Mouse (Mus musculus): ENCODE data around the gene Mydgf. TPM values are rescaled to one million over a fixed set of nuclear protein-coding genes. Genes with fewer than 3 reads are reported as not detected.

The Mydgf gene
- polyA plus RNA-seq, 1 experiment: 63.0 TPM

DNA sequence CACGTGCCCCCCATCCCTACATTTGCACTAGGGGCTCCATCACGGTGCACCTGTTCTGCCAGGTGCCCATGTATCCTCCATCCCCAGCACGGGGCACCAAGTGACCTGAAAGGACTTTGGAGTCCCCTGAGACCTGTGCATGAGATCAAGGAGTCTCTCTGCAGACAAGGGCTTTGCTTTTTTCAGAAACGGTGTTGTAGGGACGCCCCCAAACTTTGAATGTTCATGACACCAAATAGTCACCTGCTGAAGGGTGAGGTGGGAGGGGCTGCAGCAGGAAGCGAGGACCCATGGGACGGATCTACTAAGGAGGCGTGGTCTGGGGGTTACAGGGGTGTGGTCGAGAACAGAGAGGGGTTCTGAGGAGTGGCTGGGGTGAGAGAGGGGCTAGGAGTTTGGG lies 35.4 kb downstream of the Mydgf start:
- Histone ChIP-seq H3K4me3 (ENCODE audit: insufficient read depth, low read length) (no peak overlapping the region), H3K27ac (ENCODE audit: insufficient read depth, low read length) (no peak overlapping the region), H3K4me1 (ENCODE audit: control insufficient read depth, insufficient read depth, low read length) (no peaks in the 10 kb centered on the region)
- TF ChIP-seq CTCF (IDR thresholded peaks at IDR 0.05; ENCODE audit: borderline replicate concordance, insufficient read depth, low read length) (no peak), POLR2A (IDR thresholded peaks at IDR 0.05; ENCODE audit: low read depth, low read length) (no peak)

DNA sequence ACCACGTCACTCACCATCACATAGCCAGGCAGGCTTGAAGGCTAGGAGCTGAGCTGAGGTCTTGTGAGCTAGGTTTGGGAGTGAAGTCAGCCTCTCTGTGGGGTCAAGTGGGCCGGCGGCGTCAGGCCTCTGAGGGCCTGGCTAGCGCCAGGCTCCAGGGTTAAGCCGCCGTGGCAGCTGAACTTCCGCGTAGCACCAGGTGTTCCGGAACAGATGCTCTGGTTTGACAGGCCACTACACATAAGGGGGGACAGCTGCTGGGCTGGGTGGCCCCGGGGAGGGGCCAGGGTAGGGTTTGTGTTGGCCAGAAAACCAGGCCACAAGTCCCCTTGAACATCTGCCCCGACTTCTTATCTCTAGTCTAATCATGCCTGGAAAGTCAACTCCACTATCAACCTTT lies 36.3 kb downstream of the Mydgf start:
- Histone ChIP-seq H3K27ac (ENCODE audit: insufficient read depth, low read length) (no peak overlapping the region), H3K4me1 (ENCODE audit: control insufficient read depth, insufficient read depth, low read length) (no peaks in the 10 kb centered on the region), H3K4me3 (ENCODE audit: insufficient read depth, low read length) (no peak overlapping the region)
- TF ChIP-seq CTCF (IDR thresholded peaks at IDR 0.05; ENCODE audit: borderline replicate concordance, insufficient read depth, low read length) (no peak), POLR2A (IDR thresholded peaks at IDR 0.05; ENCODE audit: low read depth, low read length) (no peak)

DNA sequence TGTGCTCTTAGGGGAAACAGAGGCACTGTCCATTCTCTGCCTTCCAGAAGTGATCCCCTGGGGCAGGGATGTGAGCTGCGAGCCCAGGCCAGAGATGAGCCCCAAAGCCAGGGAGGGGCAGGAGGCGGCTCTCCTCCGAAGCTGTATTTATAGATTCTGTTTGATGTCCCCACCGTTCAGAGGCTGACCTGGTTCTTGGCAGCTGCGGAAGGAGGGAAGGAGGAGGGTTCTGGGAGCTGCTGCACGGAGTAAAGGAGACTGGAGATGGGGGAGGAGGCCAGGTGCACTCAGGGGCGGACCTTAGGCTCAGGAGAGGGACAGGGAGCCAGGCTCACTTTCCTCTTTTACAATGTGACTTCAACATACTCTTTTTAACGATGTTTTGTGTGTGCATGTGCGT lies 37.6 kb downstream of the Mydgf start:
- TF ChIP-seq POLR2A (IDR thresholded peaks at IDR 0.05; ENCODE audit: low read depth, low read length) (no peak), CTCF (IDR thresholded peaks at IDR 0.05; ENCODE audit: borderline replicate concordance, insufficient read depth, low read length) (no peak)
- no peaks in the 10 kb centered on the region for H3K4me1 ChIP-seq (ENCODE audit: control insufficient read depth, insufficient read depth, low read length)
- no peak overlapping the region for H3K27ac ChIP-seq (ENCODE audit: insufficient read depth, low read length)
- no peak overlapping the region for H3K4me3 ChIP-seq (ENCODE audit: insufficient read depth, low read length)

DNA sequence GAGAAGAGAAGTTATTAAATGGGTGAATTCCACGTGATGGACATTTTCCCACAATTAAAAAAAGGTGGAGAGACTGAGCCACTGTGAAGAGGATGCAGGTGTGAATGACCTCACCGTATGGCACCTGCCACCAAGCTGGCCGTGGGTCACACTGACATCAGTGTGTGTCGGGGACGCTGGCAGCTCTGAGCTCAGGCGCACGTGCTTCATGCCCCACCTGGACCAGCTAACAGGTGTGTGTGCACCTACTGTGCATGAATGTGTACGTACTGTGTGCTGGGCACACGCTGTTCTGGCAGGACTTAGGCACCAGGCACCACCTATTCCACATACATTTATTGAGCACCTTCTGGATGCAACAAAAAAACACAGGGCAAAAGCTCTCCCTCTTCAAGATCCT lies 39.2 kb downstream of the Mydgf start:
- Histone ChIP-seq H3K4me1 (ENCODE audit: control insufficient read depth, insufficient read depth, low read length) (no peaks in the 10 kb centered on the region), H3K27ac (ENCODE audit: insufficient read depth, low read length) (no peak overlapping the region), H3K4me3 (ENCODE audit: insufficient read depth, low read length) (no peak overlapping the region)
- TF ChIP-seq POLR2A (IDR thresholded peaks at IDR 0.05; ENCODE audit: low read depth, low read length): no peak
- TF ChIP-seq CTCF (IDR thresholded peaks at IDR 0.05; ENCODE audit: borderline replicate concordance, insufficient read depth, low read length): no peak

DNA sequence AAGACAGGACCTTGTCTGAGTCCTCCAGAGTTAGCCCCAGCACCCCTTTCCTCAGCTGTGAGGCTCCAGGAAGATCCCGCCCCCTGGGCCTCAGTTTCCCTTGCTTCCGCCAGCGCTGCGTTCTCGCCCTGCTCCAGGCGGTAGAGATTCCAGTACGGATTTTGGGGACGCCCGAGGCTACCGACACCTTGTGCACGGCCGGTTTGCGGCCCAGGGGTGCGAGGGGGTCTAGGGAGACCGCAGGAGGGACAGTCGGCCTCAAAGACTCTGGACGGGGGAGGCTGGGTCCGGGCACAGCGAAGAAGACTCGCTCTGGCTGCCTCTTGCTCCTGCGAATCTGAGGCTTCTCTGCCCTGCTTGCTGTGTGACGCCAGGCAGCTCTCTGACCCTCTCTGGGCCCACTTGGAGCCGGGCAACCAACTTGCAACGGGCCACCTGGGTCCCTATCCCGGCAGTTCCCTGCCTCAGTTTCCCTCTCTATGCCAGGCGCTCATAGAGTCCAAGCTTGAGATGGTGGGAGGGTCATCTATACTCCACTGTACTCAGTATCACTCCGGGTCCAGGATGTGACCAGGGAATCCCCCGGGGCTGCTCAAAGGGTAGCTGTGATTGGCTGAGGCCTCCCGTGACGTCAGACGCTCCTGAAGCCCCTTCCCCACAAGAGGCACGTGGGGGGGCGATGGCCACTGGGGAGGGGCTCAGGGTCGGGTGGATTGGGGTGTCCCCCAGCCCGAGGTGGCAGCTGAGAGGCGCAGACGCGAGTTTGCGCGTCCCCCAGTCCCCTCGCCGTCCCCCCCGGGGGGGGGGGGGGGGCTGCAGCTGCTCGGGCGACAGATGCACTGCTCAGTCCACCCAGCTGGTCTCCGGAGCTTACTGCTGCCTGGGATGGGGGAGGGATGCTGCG lies 41.8 kb downstream of the Mydgf start:
- Histone ChIP-seq H3K4me3 (ENCODE audit: insufficient read depth, low read length) (no peak overlapping the region), H3K27ac (ENCODE audit: insufficient read depth, low read length) (no peak overlapping the region), H3K4me1 (ENCODE audit: control insufficient read depth, insufficient read depth, low read length) (no peaks in the 10 kb centered on the region)
- TF ChIP-seq CTCF (IDR thresholded peaks at IDR 0.05; ENCODE audit: borderline replicate concordance, insufficient read depth, low read length) (no peak), POLR2A (IDR thresholded peaks at IDR 0.05; ENCODE audit: low read depth, low read length) (no peak)

DNA sequence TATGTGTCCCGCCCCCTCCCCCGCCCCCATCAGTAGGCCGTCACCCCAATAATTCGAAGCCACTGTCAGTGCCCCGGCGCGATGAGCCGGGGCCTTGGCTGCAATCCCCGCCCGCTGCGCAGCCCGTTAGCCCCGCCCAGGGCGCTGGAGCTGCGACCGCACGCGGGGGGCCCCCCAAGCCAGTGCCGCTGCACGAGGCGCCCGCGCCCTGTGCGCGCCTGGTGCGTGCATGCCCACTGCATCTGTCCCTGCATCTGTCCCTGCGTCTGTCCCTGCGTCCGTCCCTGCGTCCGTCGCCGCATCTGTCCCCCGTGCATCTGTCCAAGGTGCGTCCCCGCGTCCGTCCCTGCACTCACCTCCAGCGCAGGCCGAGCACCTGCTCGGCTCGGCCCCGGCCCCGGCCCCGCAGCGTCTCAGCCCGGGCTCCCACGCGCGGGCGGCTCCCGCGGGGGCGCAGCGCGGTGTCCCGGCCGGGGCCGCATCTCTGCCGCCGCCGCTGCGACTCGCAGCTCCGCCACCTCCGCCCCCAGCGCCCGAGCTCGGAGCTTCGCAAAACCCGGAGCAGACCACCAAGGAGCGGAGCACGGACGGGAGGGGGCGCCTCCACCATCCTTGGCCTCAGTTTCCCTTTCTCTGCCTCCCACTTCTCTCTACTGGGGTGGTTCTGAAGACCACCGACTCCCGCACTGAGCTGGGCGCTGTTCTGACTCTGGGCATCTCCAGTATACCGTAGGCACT lies 43.7 kb downstream of the Mydgf start, which contains the start of gene Sema6b:
TSS of gene Sema6b (minus strand) at position 486 of the 738 bp plus-strand sequence.
- Histone ChIP-seq H3K4me3 (ENCODE audit: insufficient read depth, low read length) (peak within 1 kb of the TSS; percentile 53), H3K27ac (ENCODE audit: insufficient read depth, low read length) (no peak within 1 kb of the TSS), H3K4me1 (ENCODE audit: control insufficient read depth, insufficient read depth, low read length) (no peaks in the 10 kb centered on the region)
- no peak for TF ChIP-seq POLR2A (IDR thresholded peaks at IDR 0.05; ENCODE audit: low read depth, low read length)
- no peak; the same call in 1 of the 2 replicates for TF ChIP-seq CTCF (IDR thresholded peaks at IDR 0.05; ENCODE audit: borderline replicate concordance, insufficient read depth, low read length)

DNA sequence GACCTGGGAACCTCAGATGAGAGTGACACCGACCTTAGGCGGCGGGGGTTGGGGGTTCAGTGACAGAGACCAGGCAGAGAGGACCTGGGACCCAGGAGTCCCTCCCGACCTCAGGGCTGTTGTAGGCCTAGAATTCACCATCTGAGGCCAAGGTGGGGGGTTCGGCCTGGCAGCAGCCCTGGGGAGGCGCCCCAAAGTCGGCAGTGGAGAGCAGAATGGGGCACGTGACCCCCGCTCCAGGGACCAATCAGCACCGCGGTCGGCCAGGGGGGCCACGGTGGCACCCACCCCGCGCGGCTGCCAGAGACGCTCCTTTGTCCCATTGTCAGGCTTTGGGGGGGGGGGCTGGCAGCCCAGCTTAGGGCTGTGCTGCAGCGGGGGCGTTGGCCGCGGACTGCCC lies 44.4 kb downstream of the Mydgf start:
- TF ChIP-seq CTCF (IDR thresholded peaks at IDR 0.05; ENCODE audit: borderline replicate concordance, insufficient read depth, low read length) (no peak), POLR2A (IDR thresholded peaks at IDR 0.05; ENCODE audit: low read depth, low read length) (no peak)
- Histone ChIP-seq H3K27ac (ENCODE audit: insufficient read depth, low read length) (no peak overlapping the region), H3K4me3 (ENCODE audit: insufficient read depth, low read length) (no peak overlapping the region; the same call in 1 of the 2 replicates)

DNA sequence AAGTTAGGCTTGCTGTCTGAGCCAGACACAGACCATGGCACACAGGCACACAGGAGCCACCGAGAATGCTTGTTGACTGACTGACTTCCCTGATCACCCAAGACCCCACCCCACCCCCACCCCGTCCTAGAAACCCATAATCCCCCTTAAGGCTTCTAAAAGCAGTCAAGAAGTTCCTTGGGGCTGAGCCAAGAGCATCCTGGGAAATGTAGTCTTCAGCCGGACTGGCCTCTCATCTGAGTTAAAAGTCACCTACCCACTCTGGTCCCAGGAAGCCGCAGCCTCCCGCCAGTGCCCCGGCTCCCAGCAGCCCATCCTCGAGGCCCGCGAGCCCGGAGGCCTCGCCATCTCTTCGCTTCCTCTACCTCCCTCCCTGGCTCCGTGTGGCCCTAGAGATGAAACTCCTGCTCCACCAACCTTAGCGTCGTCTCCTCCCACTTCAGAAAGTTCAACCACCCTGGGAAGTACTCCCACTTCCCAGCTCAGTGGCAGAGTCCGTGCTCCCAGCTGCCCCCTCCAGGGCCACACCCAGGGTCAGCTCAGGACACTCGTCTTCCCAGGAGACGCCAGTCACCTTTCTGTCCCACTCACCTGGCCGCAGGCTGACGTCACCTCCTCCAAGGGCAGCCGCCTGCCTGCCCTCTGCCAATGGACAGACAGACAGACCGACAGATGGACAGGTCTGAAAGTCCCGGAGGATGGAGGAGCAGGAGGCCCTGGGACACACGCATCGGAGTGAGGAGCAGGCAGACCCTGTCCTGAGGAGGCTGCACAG lies 45.7 kb downstream of the Mydgf start:
- peaks cover 3% of the 10 kb centered on the region; the same call in 1 of the 2 replicates for H3K4me1 ChIP-seq (ENCODE audit: control insufficient read depth, insufficient read depth, low read length)
- no peak overlapping the region for H3K27ac ChIP-seq (ENCODE audit: insufficient read depth, low read length)

More for the DNA sequence above, 44.4 kb downstream of the Mydgf start:
- peaks cover 2% of the 10 kb centered on the region; the same call in 1 of the 2 replicates for H3K4me1 ChIP-seq (ENCODE audit: control insufficient read depth, insufficient read depth, low read length)

DNA sequence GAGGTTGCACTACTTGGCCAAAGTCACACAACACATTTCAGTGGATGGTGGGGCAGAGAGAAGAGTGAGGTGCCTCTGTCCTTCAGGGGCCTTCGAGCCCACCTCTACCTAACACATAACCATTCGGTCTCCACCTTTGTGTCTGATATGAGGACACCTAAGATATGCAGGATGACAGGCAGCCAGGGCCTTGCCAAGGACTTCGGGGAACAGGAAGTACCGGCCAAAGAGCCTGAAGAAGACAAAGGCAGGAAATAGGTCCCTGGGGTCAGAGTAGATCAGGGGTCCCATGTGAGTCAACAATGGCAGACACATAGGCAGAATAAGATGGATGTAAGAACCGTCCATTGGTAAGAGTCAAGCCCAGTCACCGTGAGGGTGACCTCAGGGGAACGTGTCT lies 47.2 kb downstream of the Mydgf start:
- Histone ChIP-seq H3K4me1 (ENCODE audit: control insufficient read depth, insufficient read depth, low read length) (peaks cover 3% of the 10 kb centered on the region; the same call in 1 of the 2 replicates), H3K4me3 (ENCODE audit: insufficient read depth, low read length) (no peak overlapping the region)
- no peak for TF ChIP-seq POLR2A (IDR thresholded peaks at IDR 0.05; ENCODE audit: low read depth, low read length)
- no peak for TF ChIP-seq CTCF (IDR thresholded peaks at IDR 0.05; ENCODE audit: borderline replicate concordance, insufficient read depth, low read length)

More for the DNA sequence above, 45.7 kb downstream of the Mydgf start:
- TF ChIP-seq POLR2A (IDR thresholded peaks at IDR 0.05; ENCODE audit: low read depth, low read length): no peak
- no peak for TF ChIP-seq CTCF (IDR thresholded peaks at IDR 0.05; ENCODE audit: borderline replicate concordance, insufficient read depth, low read length)
- H3K4me3 ChIP-seq (ENCODE audit: insufficient read depth, low read length): no peak overlapping the region

More for the DNA sequence above, 47.2 kb downstream of the Mydgf start:
- no peak overlapping the region for H3K27ac ChIP-seq (ENCODE audit: insufficient read depth, low read length)

Data from embryonic fibroblast, embryonic 13.5 days (primary cell).